Mouse (Mus musculus): ENCODE results near the gene Trp53inp2. TPM values are rescaled to one million over a fixed set of nuclear protein-coding genes. Genes with fewer than 3 reads are reported as not detected.

Trp53inp2 gene
- polyA plus RNA-seq, 1 experiment from 2014 or later, result 79.5 TPM

GRCm38 (mm10) chr2:155369333-155369883 lies 11.5 kb upstream of the Trp53inp2 start:
- Histone ChIP-seq H3K4me2 (no peak overlapping the region), H3K27ac (no peak overlapping the region), H3K4me1 (no peaks in the 10 kb centered on the region), H3K27me3 (no peaks in the 10 kb centered on the region), H3K9me3 (no peaks in the 10 kb centered on the region), H3K4me3 (replicated peaks) (no peak overlapping the region), H3K9ac (no peak overlapping the region), H3K36me3 (replicated peaks) (no peaks in the 10 kb centered on the region)
- 79% methylated on average over 7 of the region's 7 CpGs for WGBS
- ATAC-seq (ENCODE audit: low FRiP score), result no peak

GRCm38 (mm10) chr2:155372451-155372850 lies 8.4 kb upstream of the Trp53inp2 start:
- Histone ChIP-seq H3K9me3 (no peaks in the 10 kb centered on the region), H3K9ac (no peak overlapping the region)
- WGBS, result 76% methylated on average over 4 of the region's 4 CpGs

GRCm38 (mm10) chr2:155373302-155373701 lies 7.6 kb upstream of the Trp53inp2 start:
- no peaks in the 10 kb centered on the region for H3K4me1 ChIP-seq
- no peaks in the 10 kb centered on the region for H3K36me3 ChIP-seq (replicated peaks)
- ATAC-seq (ENCODE audit: low FRiP score), result no peak
- 0 out of 2 replicates have a peak, but pooled peaks cover 3% of the 10 kb centered on the region for H3K27me3 ChIP-seq
- no peak overlapping the region for H3K9ac ChIP-seq
- no peak overlapping the region for H3K27ac ChIP-seq
- H3K4me2 ChIP-seq, result no peak overlapping the region
- no peak overlapping the region for H3K4me3 ChIP-seq (replicated peaks)
- H3K9me3 ChIP-seq, result no peaks in the 10 kb centered on the region
- WGBS, result 59% methylated on average over 1 of the region's 1 CpGs

More at GRCm38 (mm10) chr2:155372451-155372850, 8.4 kb upstream of the Trp53inp2 start:
- H3K4me1 ChIP-seq, result no peaks in the 10 kb centered on the region
- no peak for ATAC-seq (ENCODE audit: low FRiP score)
- no peaks in the 10 kb centered on the region for H3K36me3 ChIP-seq (replicated peaks)
- no peak overlapping the region for H3K27ac ChIP-seq
- H3K4me3 ChIP-seq (replicated peaks), result no peak overlapping the region
- H3K27me3 ChIP-seq, result 0 out of 2 replicates have a peak, but pooled peaks cover under 1% of the 10 kb centered on the region
- no peak overlapping the region for H3K4me2 ChIP-seq

- ATAC-seq (ENCODE audit: low FRiP score), result no peak
- H3K4me1 ChIP-seq, result no peaks in the 10 kb centered on the region
- 0 out of 2 replicates have a peak, but pooled peaks cover 3% of the 10 kb centered on the region for H3K27me3 ChIP-seq
- H3K4me2 ChIP-seq, result no peak overlapping the region
- no peaks in the 10 kb centered on the region for H3K36me3 ChIP-seq (replicated peaks)
- H3K27ac ChIP-seq, result no peak overlapping the region
- no peak overlapping the region for H3K9ac ChIP-seq
- H3K9me3 ChIP-seq, result no peaks in the 10 kb centered on the region
- H3K4me3 ChIP-seq (replicated peaks), result no peak overlapping the region
- WGBS, result 90% methylated on average over 1 of the region's 1 CpGs
These were observed 7.0 kb upstream of the Trp53inp2 start for GRCm38 (mm10) chr2:155373886-155374285.

GRCm38 (mm10) chr2:155374521-155374920 lies 6.3 kb upstream of the Trp53inp2 start:
- Histone ChIP-seq H3K4me1 (no peaks in the 10 kb centered on the region), H3K9ac (no peak overlapping the region), H3K4me2 (no peak overlapping the region), H3K9me3 (no peaks in the 10 kb centered on the region), H3K27me3 (peaks cover 10% of the 10 kb centered on the region), H3K4me3 (replicated peaks) (no peak overlapping the region), H3K36me3 (replicated peaks) (no peaks in the 10 kb centered on the region), H3K27ac (no peak overlapping the region)
- no peak for ATAC-seq (ENCODE audit: low FRiP score)

- H3K36me3 ChIP-seq (replicated peaks), result no peaks in the 10 kb centered on the region
- H3K27ac ChIP-seq, result no peak overlapping the region
- peaks cover 24% of the 10 kb centered on the region for H3K27me3 ChIP-seq
- no peak overlapping the region for H3K4me2 ChIP-seq
- H3K4me3 ChIP-seq (replicated peaks), result no peak overlapping the region
- H3K4me1 ChIP-seq, result peaks cover 12% of the 10 kb centered on the region; the same call in 1 of the 2 replicates
- ATAC-seq (ENCODE audit: low FRiP score), result no peak
- no peak overlapping the region for H3K9ac ChIP-seq
- WGBS, result 79% methylated on average over 10 of the region's 10 CpGs
- no peaks in the 10 kb centered on the region for H3K9me3 ChIP-seq
These were observed 4.7 kb upstream of the Trp53inp2 start for GRCm38 (mm10) chr2:155376191-155376590.

- Histone ChIP-seq H3K4me1 (peaks cover 43% of the 10 kb centered on the region), H3K27ac (peak overlapping the region; percentile 98), H3K36me3 (replicated peaks) (no peaks in the 10 kb centered on the region; the same call in 1 of the 2 replicates), H3K27me3 (peaks cover 24% of the 10 kb centered on the region), H3K4me2 (peak overlapping the region; percentile 78), H3K9ac (peak overlapping the region; percentile 90), H3K4me3 (replicated peaks) (peak overlapping the region; percentile 82), H3K9me3 (no peaks in the 10 kb centered on the region)
- 1% methylated on average over 11 of the region's 11 CpGs for WGBS
- ATAC-seq (ENCODE audit: low FRiP score), result no peak
These were observed 190 bp downstream of the Trp53inp2 start for GRCm38 (mm10) chr2:155381060-155381437.

GRCm38 (mm10) chr2:155381643-155382331 lies 928 bp downstream of the Trp53inp2 start:
- Histone ChIP-seq H3K4me3 (replicated peaks) (peak overlapping the region; percentile 82), H3K9me3 (no peaks in the 10 kb centered on the region), H3K36me3 (replicated peaks) (peaks cover 5% of the 10 kb centered on the region), H3K27me3 (peaks cover 24% of the 10 kb centered on the region), H3K9ac (peak overlapping the region; percentile 90), H3K4me1 (peaks cover 50% of the 10 kb centered on the region), H3K27ac (peak overlapping the region; percentile 98), H3K4me2 (peak overlapping the region; percentile 78)
- 0% methylated on average over 68 of the region's 68 CpGs for WGBS
- ATAC-seq (ENCODE audit: low FRiP score), result peak; percentile 94

GRCm38 (mm10) chr2:155382332-155382700 lies 1.5 kb downstream of the Trp53inp2 start:
- peak; percentile 28; the same call in 1 of the 2 replicates for ATAC-seq (ENCODE audit: low FRiP score)
- Histone ChIP-seq H3K4me3 (replicated peaks) (peak overlapping the region; percentile 82), H3K27me3 (peaks cover 24% of the 10 kb centered on the region), H3K9ac (peak overlapping the region; percentile 90), H3K4me2 (peak overlapping the region; percentile 78), H3K36me3 (replicated peaks) (peaks cover 10% of the 10 kb centered on the region), H3K4me1 (peaks cover 51% of the 10 kb centered on the region), H3K9me3 (no peaks in the 10 kb centered on the region), H3K27ac (peak overlapping the region; percentile 98)
- 21% methylated on average over 6 of the region's 6 CpGs for WGBS

- WGBS, result 83% methylated on average over 2 of the region's 2 CpGs
- ATAC-seq (ENCODE audit: low FRiP score), result no peak
- peaks cover 21% of the 10 kb centered on the region for H3K27me3 ChIP-seq
- peak overlapping the region; percentile 82 for H3K4me3 ChIP-seq (replicated peaks)
- H3K4me1 ChIP-seq, result peaks cover 51% of the 10 kb centered on the region
- no peaks in the 10 kb centered on the region for H3K9me3 ChIP-seq
- peaks cover 16% of the 10 kb centered on the region for H3K36me3 ChIP-seq (replicated peaks)
- no peak overlapping the region for H3K27ac ChIP-seq
- no peak overlapping the region; the same call in 1 of the 2 replicates for H3K9ac ChIP-seq
- peak overlapping the region; percentile 78 for H3K4me2 ChIP-seq
These were observed 2.1 kb downstream of the Trp53inp2 start for GRCm38 (mm10) chr2:155382791-155383438.

- Histone ChIP-seq H3K4me1 (peaks cover 49% of the 10 kb centered on the region), H3K36me3 (replicated peaks) (peaks cover 35% of the 10 kb centered on the region), H3K27me3 (peaks cover 9% of the 10 kb centered on the region), H3K9me3 (no peaks in the 10 kb centered on the region), H3K4me3 (replicated peaks) (no peak overlapping the region), H3K4me2 (0 out of 2 replicates have a peak overlapping the region, but pooled peaks have one; percentile 37), H3K27ac (no peak overlapping the region), H3K9ac (no peak overlapping the region)
- 19% methylated on average over 7 of the region's 7 CpGs for WGBS
- no peak for ATAC-seq (ENCODE audit: low FRiP score)
These were observed 4.2 kb downstream of the Trp53inp2 start for GRCm38 (mm10) chr2:155385090-155385489.

GRCm38 (mm10) chr2:155385731-155386533 lies 5.1 kb downstream of the Trp53inp2 start:
- ATAC-seq (ENCODE audit: low FRiP score), result no peak
- Histone ChIP-seq H3K4me2 (peak overlapping the region; percentile 37), H3K36me3 (replicated peaks) (peaks cover 42% of the 10 kb centered on the region), H3K27me3 (peaks cover under 1% of the 10 kb centered on the region; the same call in 1 of the 2 replicates), H3K9ac (peak overlapping the region; percentile 45), H3K9me3 (no peaks in the 10 kb centered on the region), H3K4me1 (peaks cover 41% of the 10 kb centered on the region), H3K4me3 (replicated peaks) (peak overlapping the region; percentile 8; the same call in 1 of the 2 replicates), H3K27ac (no peak overlapping the region)
- WGBS, result 43% methylated on average over 18 of the region's 18 CpGs

Measured in forebrain, embryonic 12.5 days (tissue).